Mouse (Mus musculus): ENCODE data around the gene Osbpl11.
"Not testable (repeated sequence)": the region's sequence is repeated elsewhere in the genome, so short reads cannot be mapped to it uniquely, and the experiment has no call there.

Gene Osbpl11

GRCm38 (mm10) chr16:33177722-33178121 is 7.1 kb upstream of the Osbpl11 start:
- in situ Hi-C loops (cut with MboI): no loop called here

GRCm38 (mm10) chr16:33178278-33179074 is 6.4 kb upstream of the Osbpl11 start:
- in situ Hi-C loops (cut with MboI): no loop called here

- in situ Hi-C loops (cut with MboI): not testable (repeated sequence)
Observed at GRCm38 (mm10) chr16:33179222-33179621, 5.6 kb upstream of the Osbpl11 start.

DNA sequence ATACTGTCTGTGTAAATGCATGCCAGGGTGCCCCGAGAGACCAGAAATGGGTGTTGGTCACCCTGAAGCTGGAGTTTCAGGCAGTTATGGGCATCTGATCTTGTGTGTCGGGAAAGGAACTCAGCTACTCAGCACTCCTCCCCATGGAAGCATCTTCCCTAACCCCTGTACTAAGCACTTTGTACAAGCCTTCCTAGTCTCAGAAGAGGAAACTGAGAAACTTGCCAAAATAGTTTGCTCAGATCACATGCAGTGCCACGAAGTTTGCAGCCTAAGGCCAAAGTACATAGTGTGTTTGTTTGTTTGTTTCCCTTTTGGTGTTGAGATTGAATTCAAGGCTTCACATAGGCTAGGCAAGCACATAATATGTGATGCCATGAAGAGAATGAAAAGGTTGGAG is 5.0 kb upstream of the Osbpl11 start:
- in situ Hi-C loops (cut with MboI): no loop called here

DNA sequence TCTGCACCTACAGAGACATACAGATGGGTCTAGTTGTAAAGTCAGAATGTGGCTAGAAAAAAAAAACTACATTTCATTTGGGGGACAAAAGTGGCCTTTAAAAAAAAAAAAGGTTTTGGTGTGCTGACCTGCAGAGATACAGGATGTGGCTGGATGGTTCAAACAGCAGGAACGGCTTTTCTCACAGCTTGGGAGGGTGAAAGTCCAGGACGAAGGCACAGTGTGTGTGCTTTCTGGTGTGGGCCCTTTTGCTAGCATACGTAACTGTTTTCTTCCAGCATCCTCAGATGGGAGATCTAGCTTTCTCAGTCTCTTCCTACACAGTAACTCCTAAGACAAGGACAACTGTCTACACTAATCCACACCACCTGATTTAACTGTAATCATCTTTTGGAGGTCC is 4.1 kb upstream of the Osbpl11 start:
- in situ Hi-C loops (cut with MboI): no loop called here

GRCm38 (mm10) chr16:33185261-33186046 is 583 bp downstream of the Osbpl11 start:
- in situ Hi-C loops (cut with MboI): no loop called here

DNA sequence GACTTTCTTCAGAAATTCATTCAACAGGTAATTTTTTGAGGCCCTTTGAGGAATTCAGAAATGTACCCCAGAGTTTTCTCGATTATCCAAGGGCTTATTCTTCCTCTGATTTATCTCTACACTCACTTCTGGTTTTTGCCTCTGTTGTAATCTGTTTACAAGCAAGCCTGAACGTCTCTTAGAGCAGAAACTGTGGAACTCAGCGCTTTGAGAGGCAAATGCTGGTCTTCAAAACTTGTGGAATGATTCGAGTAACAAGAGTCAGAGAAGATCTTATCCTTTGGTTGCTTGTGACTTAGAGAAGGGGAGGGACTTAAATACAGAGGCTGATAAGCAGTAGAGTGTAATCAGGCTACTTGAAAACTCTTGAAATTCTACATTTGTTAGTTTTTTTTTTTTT is 1.3 kb downstream of the Osbpl11 start:
- in situ Hi-C loops (cut with MboI): no loop called here

DNA sequence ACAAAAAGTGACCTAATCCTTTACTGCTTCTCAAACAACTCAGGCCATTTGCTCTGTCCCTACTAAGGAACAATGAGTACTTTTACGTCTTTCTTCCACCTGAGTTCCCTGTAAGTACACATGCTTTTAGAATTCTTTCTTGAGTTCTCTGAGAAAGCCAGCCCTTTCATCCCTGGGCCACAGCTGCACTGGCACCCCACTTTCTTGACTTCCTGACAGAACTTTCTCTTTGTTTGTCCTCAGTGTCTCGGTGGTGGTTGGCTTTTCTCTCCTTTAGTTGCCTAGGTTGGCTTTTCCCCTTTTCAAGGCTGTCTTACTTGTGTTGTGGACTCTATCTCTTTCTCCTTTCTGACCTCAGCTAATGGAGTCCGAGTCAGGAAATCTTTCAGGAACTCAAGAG is 3.2 kb downstream of the Osbpl11 start:
- in situ Hi-C loops (cut with MboI): no loop called here

DNA sequence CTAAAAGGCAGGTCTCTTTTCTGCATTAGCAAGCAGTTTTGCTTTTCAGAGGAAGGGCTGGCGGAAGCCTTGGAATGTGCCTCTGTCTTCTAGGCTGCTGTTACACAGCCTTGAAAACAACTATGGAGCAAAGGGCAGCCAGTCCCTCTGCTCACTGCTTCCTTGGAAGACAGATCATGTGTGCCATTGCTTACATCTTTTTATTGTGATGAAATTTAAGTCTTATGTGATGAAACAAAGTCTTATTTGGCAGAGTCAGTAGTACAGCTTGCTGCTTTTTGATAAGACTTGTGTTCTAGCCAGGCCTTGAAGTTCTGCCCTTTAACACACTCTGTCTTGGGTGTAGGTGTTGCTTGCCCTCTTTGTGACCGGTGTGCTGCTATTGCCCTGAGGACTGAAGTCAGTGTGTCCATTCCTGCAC is 6.8 kb downstream of the Osbpl11 start:
- in situ Hi-C loops (cut with MboI): no loop called here

DNA sequence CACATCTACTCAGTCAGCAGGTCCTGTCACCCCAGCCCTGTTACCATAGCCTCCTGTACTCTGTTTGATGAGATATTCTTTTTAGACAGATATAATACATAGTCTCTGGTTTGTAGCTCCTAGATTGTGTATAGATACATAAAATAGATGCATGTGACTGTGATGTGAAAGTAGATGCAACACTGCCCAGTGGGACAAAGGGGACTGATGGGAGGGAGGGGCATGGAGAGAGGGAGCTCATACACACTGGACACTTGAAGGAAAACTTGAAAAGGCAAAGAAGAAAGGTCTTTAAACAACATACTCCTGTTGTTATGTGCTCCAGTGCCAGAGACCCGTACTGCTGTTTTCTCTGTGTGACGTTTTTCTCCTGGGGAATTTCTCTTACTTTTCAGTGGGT is 7.4 kb downstream of the Osbpl11 start:
- in situ Hi-C loops (cut with MboI): no loop called here

DNA sequence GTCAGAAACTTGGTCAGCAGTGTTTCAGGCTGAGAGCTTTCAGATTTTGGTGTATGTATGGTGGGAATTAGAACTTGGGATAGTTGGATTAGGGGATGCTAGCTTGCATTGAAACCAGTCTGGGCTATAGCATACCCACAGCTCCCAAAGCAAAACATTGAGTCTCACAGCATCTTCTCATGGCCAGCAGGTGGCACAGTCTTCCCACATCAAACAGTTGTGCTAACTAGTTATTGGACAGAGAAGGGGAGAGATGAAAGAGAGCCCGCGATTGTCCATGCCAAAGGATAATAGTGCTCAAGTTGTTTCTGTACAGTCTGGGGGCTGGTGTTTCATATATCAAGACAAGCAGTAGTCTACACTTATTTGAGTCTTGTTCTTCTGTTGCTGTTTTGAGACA is 8.8 kb downstream of the Osbpl11 start:
- in situ Hi-C loops (cut with MboI): no loop called here

DNA sequence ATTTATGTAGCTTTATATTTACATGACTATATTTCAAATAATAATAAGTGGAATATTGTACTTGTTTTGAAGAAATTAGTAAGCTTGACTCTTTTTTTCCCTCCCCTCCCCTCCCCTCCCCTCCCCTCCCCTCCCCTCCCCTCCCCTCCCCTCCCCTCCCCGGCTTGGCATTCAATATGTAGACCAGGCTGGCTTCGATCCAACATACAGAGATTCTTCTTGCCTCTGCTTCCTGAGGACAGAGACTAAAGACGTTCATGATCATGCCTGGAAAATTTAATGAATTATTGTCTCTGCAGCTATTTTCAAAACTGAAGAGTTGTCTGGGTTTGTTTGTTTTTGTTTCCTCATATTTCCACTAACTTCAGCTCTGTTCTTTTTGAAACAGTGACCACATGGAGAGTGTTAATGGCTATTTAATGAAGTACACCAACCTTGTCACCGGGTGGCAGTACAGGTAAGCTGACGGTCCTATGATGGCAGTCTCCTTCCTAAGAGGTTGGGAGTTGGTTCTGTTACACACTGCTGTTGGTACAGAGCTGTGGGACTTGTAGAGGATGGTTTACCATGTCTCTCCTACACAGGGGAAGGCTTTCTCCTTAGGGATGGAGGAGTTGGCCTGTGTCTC is 10.9 kb downstream of the Osbpl11 start:
- in situ Hi-C loops (cut with MboI): no loop called here

GRCm38 (mm10) chr16:33196578-33196977 is 11.7 kb downstream of the Osbpl11 start:
- in situ Hi-C loops (cut with MboI): no loop called here

GRCm38 (mm10) chr16:33200589-33200988 is 15.7 kb downstream of the Osbpl11 start:
- in situ Hi-C loops (cut with MboI): no loop called here

DNA sequence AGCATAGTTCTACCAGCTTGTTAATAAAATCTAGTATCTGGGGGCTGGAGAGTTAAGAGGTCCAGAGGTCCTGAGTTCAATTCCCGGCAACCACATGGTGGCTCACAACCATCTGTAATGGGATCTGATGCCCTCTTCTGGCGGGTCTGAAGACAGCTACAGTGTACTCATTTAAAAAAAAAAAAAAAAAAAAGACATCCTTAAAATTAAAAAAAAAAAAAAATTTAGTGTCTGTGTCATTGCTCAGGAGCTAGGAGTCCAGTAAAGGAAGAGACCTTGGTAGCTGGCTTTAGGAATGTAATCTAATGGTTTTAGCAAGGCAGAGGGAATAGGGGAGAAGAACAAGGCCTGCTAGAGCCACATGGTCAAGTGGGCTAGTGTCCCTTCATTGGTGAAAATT is 25.9 kb downstream of the Osbpl11 start:
- in situ Hi-C loops (cut with MboI): no loop called here

DNA sequence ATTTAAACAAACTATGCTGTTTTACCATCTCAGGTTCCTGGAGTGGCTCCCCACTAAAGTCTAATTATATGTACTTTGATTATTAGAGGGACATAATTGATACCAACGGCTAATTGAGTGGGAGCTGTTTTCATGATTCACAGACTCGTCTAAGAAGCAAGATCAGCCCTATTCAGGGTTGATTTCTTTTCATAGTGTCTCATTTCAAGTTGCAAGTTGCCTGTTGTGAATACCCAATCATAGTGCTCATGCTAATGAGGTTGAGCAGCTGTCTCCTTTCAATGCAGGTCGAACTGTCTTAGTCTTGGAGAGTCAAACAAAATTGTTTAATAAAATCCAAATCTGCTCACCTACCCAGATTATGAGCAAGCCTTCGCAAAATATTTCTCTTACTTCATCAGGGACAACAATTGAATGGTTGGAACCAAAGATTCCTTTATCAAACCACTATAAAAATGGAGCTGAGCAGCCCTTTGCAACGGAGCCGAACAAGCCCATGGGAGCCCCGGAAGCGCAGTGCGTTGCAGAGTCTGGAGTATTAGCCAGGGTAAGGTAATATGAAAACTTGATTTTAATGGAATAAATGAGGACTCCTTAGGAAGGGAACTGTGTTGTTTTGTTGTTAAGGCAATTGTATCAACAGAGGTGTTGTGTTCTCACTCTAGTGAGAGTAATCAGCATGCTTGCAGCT is 31.6 kb downstream of the Osbpl11 start:
- in situ Hi-C loops (cut with MboI): no loop called here

- in situ Hi-C loops (cut with MboI): not testable (repeated sequence)
Observed at GRCm38 (mm10) chr16:33217553-33218085, 32.7 kb downstream of the Osbpl11 start.

- in situ Hi-C loops (cut with MboI): no loop called here
Observed at GRCm38 (mm10) chr16:33222482-33222881, 37.6 kb downstream of the Osbpl11 start.

DNA sequence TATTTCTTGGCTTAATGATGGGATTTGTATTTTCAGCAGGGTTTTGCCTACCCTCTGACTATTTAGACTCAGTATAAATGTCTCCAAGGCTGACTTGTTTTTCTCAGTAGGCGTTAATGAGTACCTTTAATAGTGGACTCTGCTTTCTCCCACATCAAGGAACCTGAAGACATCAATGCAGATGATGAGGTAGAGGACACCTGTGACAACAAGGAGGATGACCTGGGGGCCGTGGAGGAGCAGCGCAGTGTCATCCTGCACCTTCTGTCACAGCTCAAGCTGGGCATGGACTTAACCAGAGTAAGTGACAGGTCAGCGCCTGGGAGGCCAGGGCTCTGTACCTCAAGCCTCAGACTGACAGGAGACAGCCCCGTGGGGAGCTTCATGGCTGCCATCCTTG is 39.5 kb downstream of the Osbpl11 start:
- in situ Hi-C loops (cut with MboI): no loop called here

DNA sequence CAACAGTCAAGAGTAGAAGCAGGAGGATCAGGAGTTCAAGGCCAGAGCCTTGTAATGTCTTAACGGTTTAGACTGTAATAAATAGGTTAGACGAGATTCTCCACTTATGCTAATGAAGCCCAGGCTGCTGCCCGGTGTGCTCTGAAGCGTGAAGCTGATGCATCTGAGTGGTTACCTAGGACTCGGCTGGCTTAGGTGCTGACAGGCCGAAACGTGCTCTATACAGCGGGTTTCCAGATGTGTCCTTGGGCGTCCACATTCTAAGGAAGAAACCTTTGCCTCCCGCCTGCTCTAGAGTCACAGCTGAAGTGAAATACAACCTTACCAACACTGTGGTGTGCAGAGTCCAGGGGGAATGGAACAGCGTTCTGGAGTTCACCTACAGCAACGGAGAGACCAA is 49.3 kb downstream of the Osbpl11 start:
- in situ Hi-C loops (cut with MboI): no loop called here

- in situ Hi-C loops (cut with MboI): no loop called here
Observed at GRCm38 (mm10) chr16:33236151-33236550, 51.3 kb downstream of the Osbpl11 start.

- in situ Hi-C loops (cut with MboI): no loop called here
Observed at GRCm38 (mm10) chr16:33239305-33239704, 54.4 kb downstream of the Osbpl11 start.

All from mature B cell (primary cell).